Mouse (Mus musculus) brain, adult 10 weeks (tissue): ENCODE data around the gene Gm20390. TPM values are rescaled to one million over a fixed set of nuclear protein-coding genes. Genes with fewer than 3 reads are reported as not detected.

Source experiments
- polyA plus RNA-seq: library from polyadenylated mRNA; stranded (reverse); fragments of 350-450 nt; fragmentation: Illumina TruSeq; extraction: RNeasy Lipid Tissue Mini Kit (QIAGEN cat#74804); gene quantifications from one replicate; pipeline ENCODE4 v1.2.3, GENCODE M21; 2015; ENCODE audit warnings: low read depth, low replicate concordance

Gene Gm20390
- 147 TPM for polyA plus RNA-seq

DNA sequence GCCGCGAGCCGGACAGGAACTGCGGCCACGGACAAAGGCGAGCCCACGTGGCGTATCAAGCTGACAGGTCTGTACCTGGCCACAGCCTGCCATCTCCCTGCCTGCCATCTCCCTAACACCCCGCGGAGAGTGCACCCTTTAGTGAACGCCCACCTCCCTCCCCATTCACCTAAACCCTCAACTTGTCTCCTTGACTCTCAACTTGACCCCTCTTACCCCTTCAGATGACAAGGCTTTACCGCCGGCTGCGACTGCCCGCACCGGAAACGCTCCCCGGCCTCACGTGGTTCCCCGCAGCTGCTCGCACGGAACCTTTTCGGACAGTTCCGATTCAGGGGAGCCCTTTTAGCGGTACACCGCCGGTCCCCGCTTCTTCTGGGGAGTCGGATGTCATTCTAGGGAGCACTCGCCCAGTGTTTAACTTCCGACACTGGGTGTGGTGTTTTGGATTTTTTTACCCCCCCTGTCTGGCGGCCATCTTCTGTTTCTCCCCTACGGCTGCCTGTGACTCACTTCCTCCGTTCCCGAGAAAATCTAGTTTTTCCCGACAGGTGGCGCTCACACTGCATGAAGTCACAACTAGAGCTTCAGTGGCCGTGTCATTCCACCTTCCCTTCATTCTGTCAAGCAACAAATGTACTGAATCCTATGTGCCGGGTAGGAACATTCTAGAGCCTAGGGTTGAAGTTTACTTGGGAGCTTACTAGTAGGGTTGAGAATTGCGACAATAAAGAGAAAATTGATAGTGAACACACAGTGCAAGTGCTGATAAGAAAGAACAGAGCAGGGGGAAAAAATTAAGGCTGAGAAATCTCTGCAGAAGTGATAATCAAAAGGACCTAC, at the start of gene Gm20390, which contains the start of gene Nme1:
Gm20390 (minus strand) TSS at position 289 of the 843 bp plus-strand sequence.
Nme1 (minus strand) TSS at position 517 of the 843 bp plus-strand sequence.

DNA sequence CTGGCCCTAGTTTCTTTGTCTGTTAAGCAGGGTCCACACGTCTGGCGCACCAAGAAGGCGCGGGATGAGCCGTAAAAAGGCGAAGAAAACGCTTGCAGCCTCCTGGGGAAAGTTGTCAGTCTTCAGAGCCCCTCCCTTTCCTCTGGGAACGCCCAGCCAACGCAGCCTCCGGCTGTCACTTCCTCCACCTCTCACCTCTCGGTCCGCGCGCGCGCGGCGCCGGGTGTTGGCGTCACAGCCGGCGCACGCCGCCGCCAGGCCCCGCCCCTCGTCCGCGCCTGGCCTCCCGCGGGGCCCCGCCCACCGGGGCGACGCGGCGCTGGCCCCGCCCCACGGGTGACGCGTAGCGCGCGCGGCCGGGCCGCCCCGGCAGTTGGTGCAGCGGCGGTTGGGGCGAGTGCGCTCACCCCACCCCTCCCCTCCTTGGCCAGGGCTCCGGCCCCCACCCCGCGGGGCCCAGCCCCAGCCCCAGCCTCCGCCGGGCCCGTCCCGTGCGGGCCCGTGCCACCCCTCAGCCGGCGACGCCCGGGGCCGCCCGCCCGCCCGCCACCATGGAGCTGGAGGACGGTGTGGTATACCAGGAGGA, 27.7 kb upstream of the Gm20390 start, which contains the start of gene Spag9:
Spag9 (plus strand) TSS at position 372 of the 586 bp plus-strand sequence.

GRCm38 (mm10) chr11:93956159-93956558, 11.9 kb downstream of the Gm20390 start, which contains the start of gene Nme2:
TSS of gene Nme2 (minus strand) at chr11:93956259.

Other genes with a start within 250 kb of the Gm20390 start
- gene Utp18, start 82.5 kb downstream of the Gm20390 start, polyA plus RNA-seq = 16.3 TPM
- 16.0 TPM for gene Mbtd1, start 82.4 kb downstream of the Gm20390 start, polyA plus RNA-seq
- gene Nme2, start 12.0 kb downstream of the Gm20390 start, polyA plus RNA-seq = 200 TPM
- gene Nme1, start 228 bp upstream of the Gm20390 start, polyA plus RNA-seq = 270 TPM
- 170 TPM for gene Spag9, start 27.8 kb upstream of the Gm20390 start, polyA plus RNA-seq
- 33.5 TPM for gene Tob1, start 243.2 kb upstream of the Gm20390 start, polyA plus RNA-seq